Mouse (Mus musculus): ENCODE results near the gene Gstm7. TPM values are rescaled to one million over a fixed set of nuclear protein-coding genes. Genes with fewer than 3 reads are reported as not detected.

Gene Gstm7
- 1 to 10 TPM in 1 of 2 experiments, under 1 TPM in 1; 0.64 to 1.3 TPM for total RNA-seq (2023)

GRCm38 (mm10) chr3:107931670-107932069 is at the start of gene Gstm7:
Gene Gstm7, minus strand, starts transcription at chr3:107931817.

GRCm38 (mm10) chr3:107968724-107969395 is 37.2 kb upstream of the Gstm7 start, which contains the start of gene Gstm3:
Gene Gstm3, minus strand, starts transcription at chr3:107969283.

GRCm38 (mm10) chr3:107943239-107943990 is 11.8 kb upstream of the Gstm7 start, which contains the start of gene Gstm6:
Gene Gstm6, minus strand, starts transcription at chr3:107943749.

GRCm38 (mm10) chr3:107895720-107896569 is 35.7 kb downstream of the Gstm7 start, which contains the start of gene Gstm5:
Gene Gstm5, plus strand, starts transcription at chr3:107895821.

GRCm38 (mm10) chr3:107877005-107877404 is 54.6 kb downstream of the Gstm7 start, which contains the start of gene Eps8l3:
Gene Eps8l3, plus strand, starts transcription at chr3:107877229.

Other genes with a start within 250 kb of the Gstm7 start
- 10 to 100 TPM; 37.3 to 44.8 TPM for gene Ahcyl1, start 235.3 kb downstream of the Gstm7 start, total RNA-seq (2023)
- gene Csf1, start 171.3 kb downstream of the Gstm7 start, total RNA-seq (2023): 10 to 100 TPM; 34.4 to 38.2 TPM
- gene Eps8l3, start 54.6 kb downstream of the Gstm7 start, total RNA-seq (2023): not detected
- 1 to 10 TPM; 2.1 to 6.6 TPM for gene Gstm5, start 36.0 kb downstream of the Gstm7 start, total RNA-seq (2023)
- not detected for gene Gstm6, start 11.9 kb upstream of the Gstm7 start, total RNA-seq (2023)
- not detected for gene Gstm3, start 37.5 kb upstream of the Gstm7 start, total RNA-seq (2023)
- not detected for gene Gstm2, start 54.6 kb upstream of the Gstm7 start, total RNA-seq (2023)
- gene Gstm1, start 86.2 kb upstream of the Gstm7 start, total RNA-seq (2023): 100 to 1,000 TPM; 114 to 139 TPM
- 1 to 10 TPM; 5.0 to 5.2 TPM for gene Gstm4, start 113.1 kb upstream of the Gstm7 start, total RNA-seq (2023)
- 10 to 100 TPM; 56.8 to 68.1 TPM for gene Ampd2, start 154.8 kb upstream of the Gstm7 start, total RNA-seq (2023)
- under 1 TPM in 1 of 2 experiments, not detected in 1; 0.56 TPM for gene Gnat2, start 161.0 kb upstream of the Gstm7 start, total RNA-seq (2023)
- gene Gnai3, start 214.3 kb upstream of the Gstm7 start, total RNA-seq (2023): 100 to 1,000 TPM; 105 to 110 TPM
- under 1 TPM in 1 of 2 experiments, not detected in 1; 0.11 TPM for gene Gpr61, start 223.1 kb upstream of the Gstm7 start, total RNA-seq (2023)